Mouse (Mus musculus) ES-E14 (cell line): ENCODE data around the gene Apex1. TPM values are rescaled to one million over a fixed set of nuclear protein-coding genes. Genes with fewer than 3 reads are reported as not detected.
A peak's percentile ranks its signal among the peaks of the same experiment; 100 is the strongest.

ENCODE experiments used
- DNase-seq: peaks from one replicate; pipeline ENCODE4 v3.0.0-alpha.2; 2013; ENCODE audit warnings: low read depth, low spot score
- H3K27ac ChIP-seq: 2 replicates; pipeline ENCODE4 v1.5.1; 2012; ENCODE audit warnings: low read depth, mild to moderate bottlenecking, low read length, moderate library complexity, mixed read lengths; ENCODE audit not compliant: poor library complexity, insufficient read depth, severe bottlenecking
- H3K36me3 ChIP-seq: 2 replicates; pipeline ENCODE4 v1.6.1; 2012; ENCODE audit warnings: mild to moderate bottlenecking, low read length, moderate library complexity, mixed read lengths; ENCODE audit not compliant: control insufficient read depth, poor library complexity, insufficient read depth, severe bottlenecking
- H3K4me1 ChIP-seq, 2 experiments: fragments of 150-350 bp in 1 of 2; sonication (generic) in 1 of 2; 2 replicates each; pipeline ENCODE4 v1.6.1; 2012; ENCODE audit warnings: low read length in 2 of 2, mild to moderate bottlenecking in 1 of 2, mixed read lengths in 1 of 2; ENCODE audit not compliant: control insufficient read depth in 2 of 2, insufficient read depth in 2 of 2, poor library complexity in 1 of 2
- H3K4me3 ChIP-seq, 2 experiments: fragments of 150-350 bp in 1 of 2; sonication (generic) in 1 of 2; 2 replicates each; pipeline ENCODE4 v1.5.1; 2012; ENCODE audit warnings: low read length in 2 of 2, low read depth in 1 of 2, mild to moderate bottlenecking in 1 of 2, mixed read lengths in 1 of 2; ENCODE audit not compliant: insufficient read depth in 1 of 2, poor library complexity in 1 of 2, severe bottlenecking in 1 of 2
- H3K9ac ChIP-seq: 2 replicates; pipeline ENCODE4 v1.6.1; 2012; ENCODE audit warnings: low read depth, mild to moderate bottlenecking, low read length, mixed read lengths; ENCODE audit not compliant: poor library complexity, insufficient read depth, severe bottlenecking
- H3K9me3 ChIP-seq: fragments of 150-350 bp; sonication (generic); 2 replicates; pipeline ENCODE4 v1.6.1; 2012; ENCODE audit warnings: low read depth, mild to moderate bottlenecking, low read length; ENCODE audit not compliant: control insufficient read depth, insufficient read depth
- CHD2 ChIP-seq: IDR thresholded peaks from 2 replicates; pipeline ENCODE4 v1.6.1; 2014; ENCODE audit warnings: mild to moderate bottlenecking, low read depth, low read length, inconsistent platforms
- HCFC1 ChIP-seq: IDR thresholded peaks from 2 replicates; pipeline ENCODE4 v1.6.1; 2012; ENCODE audit warnings: low read length, inconsistent platforms, borderline replicate concordance; ENCODE audit not compliant: insufficient read depth
- MAFK ChIP-seq: IDR thresholded peaks from 2 replicates; pipeline ENCODE4 v1.6.1; 2014; ENCODE audit warnings: mild to moderate bottlenecking, low read depth, low read length, inconsistent platforms; ENCODE audit not compliant: insufficient read depth
- ZC3H11A ChIP-seq: IDR thresholded peaks from 2 replicates; pipeline ENCODE4 v1.6.1; 2012; ENCODE audit warnings: low read depth, mild to moderate bottlenecking, inconsistent platforms, low read length, borderline replicate concordance
- ZNF384 ChIP-seq: IDR thresholded peaks from 2 replicates; pipeline ENCODE4 v1.6.1; 2012; ENCODE audit warnings: low read depth, low read length, inconsistent platforms
- in situ Hi-C, 2 experiments: fragments of 600-800 bp; cut with MboI; formaldehyde crosslinking; loops; one replicate each; pipeline ENCODE4 v1.15.1; 2025; ENCODE audit warnings: low sequenced_read_pairs in 2 of 2, inconsistent platforms in 1 of 2; ENCODE audit not compliant: unreplicated experiment in 2 of 2
- total RNA-seq: library from RNA; depleted of rRNA; stranded (reverse); fragments of 300-350 nt; gene quantifications from 2 replicates; pipeline ENCODE4 v1.2.3, GENCODE M21; 2012

Gene Apex1
- total RNA-seq, 1 experiment, result 127 TPM

- in situ Hi-C loops, result no loop called here
- H3K9me3 ChIP-seq, result no peaks in the 10 kb centered on the region
- H3K36me3 ChIP-seq, result peaks cover 36% of the 10 kb centered on the region
- H3K4me3 ChIP-seq, result peak overlapping the region; percentile 72 to 80
- no peak for DNase-seq
- peak overlapping the region; percentile 83 for H3K9ac ChIP-seq
- H3K4me1 ChIP-seq, result peaks cover 4% of the 10 kb centered on the region in 2 experiments; a peak in 3 of 4 replicates
- TF ChIP-seq MAFK (no peak), CHD2 (no peak), ZC3H11A (no peak), ZNF384 (no peak), HCFC1 (no peak)
- H3K27ac ChIP-seq, result peak overlapping the region; percentile 65
These were observed 548 bp downstream of the Apex1 start for GRCm38 (mm10) chr14:50925111-50925920.

DNA sequence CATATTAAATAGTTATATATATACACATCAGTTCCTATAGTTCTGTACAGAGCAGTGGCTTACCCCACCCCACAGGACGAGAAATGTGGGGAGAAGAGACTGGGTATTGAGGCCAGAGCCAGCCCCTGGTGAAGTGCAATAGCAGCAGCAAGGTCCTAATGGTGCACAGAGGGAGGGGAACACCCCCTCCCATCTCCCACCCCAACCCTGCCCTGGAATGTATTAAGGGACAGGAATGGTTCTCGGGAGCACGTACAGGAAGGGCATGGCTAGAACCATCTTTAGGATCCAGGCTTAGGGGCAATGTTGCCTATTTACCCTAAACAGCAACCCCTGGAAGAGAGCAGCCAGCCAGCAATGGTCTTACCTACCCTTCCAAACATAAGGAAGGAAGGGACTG is 2.6 kb downstream of the Apex1 start:
- no peak overlapping the region for H3K4me3 ChIP-seq
- H3K4me1 ChIP-seq, result peaks cover 4 to 7% of the 10 kb centered on the region in 2 experiments; a peak in 3 of 4 replicates
- H3K9ac ChIP-seq, result no peak overlapping the region
- peaks cover 31% of the 10 kb centered on the region for H3K36me3 ChIP-seq
- DNase-seq, result no peak
- TF ChIP-seq MAFK (no peak), HCFC1 (no peak), ZNF384 (no peak)
- no peak overlapping the region for H3K27ac ChIP-seq
- H3K9me3 ChIP-seq, result no peaks in the 10 kb centered on the region
- in situ Hi-C loops, result no loop called here

- H3K9ac ChIP-seq, result peak overlapping the region; percentile 90
- H3K4me1 ChIP-seq, result peaks cover 4 to 7% of the 10 kb centered on the region in 2 experiments; a peak in 3 of 4 replicates
- in situ Hi-C loops, result no loop called here
- H3K4me3 ChIP-seq, result peak overlapping the region; percentile 77 to 90
- DNase-seq, result no peak
- peak overlapping the region; percentile 90 for H3K27ac ChIP-seq
- TF ChIP-seq HCFC1, result no peak
- TF ChIP-seq ZNF384, result no peak
- 0 out of 2 replicates have a peak, but pooled peaks have one; percentile 16 for TF ChIP-seq CHD2
- H3K36me3 ChIP-seq, result peaks cover 31% of the 10 kb centered on the region
- H3K9me3 ChIP-seq, result no peaks in the 10 kb centered on the region
These were observed 5.2 kb downstream of the Apex1 start for GRCm38 (mm10) chr14:50929951-50930350.

GRCm38 (mm10) chr14:50930377-50930753 is 5.6 kb downstream of the Apex1 start:
- no peak for TF ChIP-seq MAFK
- Histone ChIP-seq H3K36me3 (peaks cover 31% of the 10 kb centered on the region), H3K27ac (peak overlapping the region; percentile 90), H3K4me3 (peak overlapping the region; percentile 77 to 90), H3K9me3 (no peaks in the 10 kb centered on the region), H3K4me1 (peaks cover 4 to 7% of the 10 kb centered on the region in 2 experiments; a peak in 3 of 4 replicates), H3K9ac (peak overlapping the region; percentile 90)
- in situ Hi-C loops, result no loop called here
- DNase-seq, result no peak
